Mouse (Mus musculus) heart, postnatal 0 days (tissue): ENCODE results near the gene Ilf3. TPM values are rescaled to one million over a fixed set of nuclear protein-coding genes. Genes with fewer than 3 reads are reported as not detected.
A peak's percentile ranks its signal among the peaks of the same experiment; 100 is the strongest.

ENCODE experiments used
- ATAC-seq: fragments of 200-750 bp; cut with Nextera tagmentation; 2 replicates; pipeline ENCODE4 v1.8.0; 2017; ENCODE audit warnings: low read depth, moderate number of reproducible peaks, moderate library complexity; ENCODE audit not compliant: insufficient read depth
- DNase-seq: peaks from one replicate; pipeline ENCODE4 v3.0.0-alpha.2; 2016; ENCODE audit warnings: low spot score
- H3K27ac ChIP-seq: fragments of 300-500 bp; sonication (generic); 2 replicates; pipeline ENCODE4 v1.5.1; 2014; ENCODE audit warnings: low read depth, mild to moderate bottlenecking
- H3K27me3 ChIP-seq: fragments of 300-500 bp; sonication (generic); 2 replicates; pipeline ENCODE4 v1.6.1; 2014; ENCODE audit warnings: low read length, mixed read lengths; ENCODE audit not compliant: control insufficient read depth, insufficient read depth
- H3K36me3 ChIP-seq: fragments of 300-500 bp; sonication (generic); replicated peaks from 2 replicates; pipeline ENCODE4 v1.6.1; 2014; ENCODE audit warnings: low read length, mixed read lengths; ENCODE audit not compliant: control insufficient read depth, insufficient read depth
- H3K4me1 ChIP-seq: fragments of 300-500 bp; sonication (generic); 2 replicates; pipeline ENCODE4 v1.6.1; 2014; ENCODE audit warnings: antibody characterized with exemption; ENCODE audit not compliant: control insufficient read depth, insufficient read depth
- H3K4me2 ChIP-seq: fragments of 300-500 bp; sonication (generic); 2 replicates; pipeline ENCODE4 v1.6.1; 2014; ENCODE audit warnings: low read depth, mild to moderate bottlenecking, low read length, moderate library complexity
- H3K4me3 ChIP-seq: fragments of 300-500 bp; sonication (generic); 2 replicates; pipeline ENCODE4 v1.5.1; 2014; ENCODE audit warnings: low read depth, low read length
- H3K9ac ChIP-seq: fragments of 300-500 bp; sonication (generic); replicated peaks from 2 replicates; pipeline ENCODE4 v1.6.1; 2014; ENCODE audit warnings: low read depth, low read length, mixed read lengths
- H3K9me3 ChIP-seq: fragments of 300-500 bp; sonication (generic); replicated peaks from 2 replicates; pipeline ENCODE4 v1.6.1; 2016; ENCODE audit warnings: low read length; ENCODE audit not compliant: control insufficient read depth
- CTCF ChIP-seq: IDR thresholded peaks from 2 replicates; pipeline ENCODE4 v1.5.1; 2016; ENCODE audit warnings: antibody characterized with exemption, control low read depth, low read depth
- EP300 ChIP-seq: IDR thresholded peaks from 2 replicates; pipeline ENCODE4 v1.6.1; 2016; ENCODE audit warnings: antibody characterized with exemption, low read depth
- WGBS: fragments of 180-500 bp; shearing (Covaris S2); extraction: QIAGEN DNeasy Blood & Tissue Kit; methylation state at CpG from one replicate; pipeline ENCODE4 v1.1.7; 2014; 5-methylcytosine and 5-hydroxymethylcytosine counted together
- polyA plus RNA-seq: library from polyadenylated mRNA; unstranded; fragments of >200 nt; fragmentation: Nextera tagmentation; extraction: Ambion mirVana; gene quantifications from 2 replicates; pipeline ENCODE4 v1.2.1, GENCODE M21; 2015
- total RNA-seq: library from RNA; depleted of rRNA; stranded (reverse); fragments of >200 nt; gene quantifications from 2 replicates; pipeline ENCODE4 v1.2.3, GENCODE M21; 2014; ENCODE audit warnings: low replicate concordance

Gene Ilf3
- total and polyA plus RNA-seq, 2 experiments from 2014 or later: 34.7 to 58.4 TPM

DNA sequence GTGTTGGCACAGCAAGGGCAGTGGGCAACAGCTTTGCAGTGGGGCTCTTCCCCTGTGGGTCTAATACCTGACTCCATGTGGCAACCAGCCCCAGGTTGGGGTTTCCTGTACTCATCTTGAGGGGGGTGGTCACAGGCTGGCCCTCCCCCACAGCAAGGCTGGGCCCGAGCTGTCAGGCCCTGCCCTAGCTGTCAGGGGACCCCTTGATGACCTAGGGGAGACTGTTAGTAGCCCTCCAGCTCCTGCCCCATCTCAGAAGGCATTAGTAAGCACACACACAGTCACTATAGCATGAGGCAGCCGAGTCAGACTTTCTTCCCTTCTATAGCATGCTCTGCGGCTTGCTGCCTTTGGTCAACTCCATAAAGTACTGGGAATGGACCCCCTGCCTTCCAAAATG lies 28.0 kb downstream of the Ilf3 start:
- Histone ChIP-seq H3K36me3 (peaks cover 99% of the 10 kb centered on the region), H3K4me1 (no peaks in the 10 kb centered on the region), H3K27ac (no peak overlapping the region), H3K27me3 (no peaks in the 10 kb centered on the region), H3K9me3 (no peaks in the 10 kb centered on the region), H3K4me3 (no peak overlapping the region), H3K4me2 (no peak overlapping the region), H3K9ac (no peak overlapping the region)
- DNase-seq (no peak), ATAC-seq (no peak)
- no peak for TF ChIP-seq EP300
- 83% methylated on average over 3 of the region's 3 CpGs for whole genome bisulfite sequencing

DNA sequence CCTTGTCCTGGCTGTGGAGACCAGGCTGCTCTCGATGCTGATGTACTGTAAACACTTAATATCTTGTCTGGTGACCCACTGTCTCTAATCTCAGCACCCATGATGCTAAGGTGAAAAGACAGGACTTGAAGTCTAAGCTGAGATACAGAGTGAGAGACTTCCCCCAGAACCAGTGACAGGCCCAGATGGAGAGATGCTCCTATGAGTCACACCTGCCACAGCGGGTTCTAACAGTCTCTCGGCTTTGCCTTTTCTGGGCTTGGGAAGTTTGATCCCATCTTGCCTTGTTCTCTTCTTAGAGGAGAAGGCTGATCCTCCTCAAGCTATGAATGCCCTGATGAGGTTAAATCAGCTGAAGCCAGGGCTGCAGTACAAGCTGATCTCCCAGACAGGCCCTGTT lies 29.5 kb downstream of the Ilf3 start:
- Histone ChIP-seq H3K4me3 (no peak overlapping the region), H3K27ac (no peak overlapping the region), H3K36me3 (peaks cover 98% of the 10 kb centered on the region), H3K9ac (no peak overlapping the region), H3K27me3 (no peaks in the 10 kb centered on the region), H3K4me1 (peaks cover 1% of the 10 kb centered on the region; the same call in 1 of the 2 replicates), H3K9me3 (no peaks in the 10 kb centered on the region), H3K4me2 (no peak overlapping the region)
- ATAC-seq (no peak), DNase-seq (no peak)
- 86% methylated on average over 3 of the region's 3 CpGs for WGBS
- TF ChIP-seq CTCF (no peak), EP300 (no peak)

DNA sequence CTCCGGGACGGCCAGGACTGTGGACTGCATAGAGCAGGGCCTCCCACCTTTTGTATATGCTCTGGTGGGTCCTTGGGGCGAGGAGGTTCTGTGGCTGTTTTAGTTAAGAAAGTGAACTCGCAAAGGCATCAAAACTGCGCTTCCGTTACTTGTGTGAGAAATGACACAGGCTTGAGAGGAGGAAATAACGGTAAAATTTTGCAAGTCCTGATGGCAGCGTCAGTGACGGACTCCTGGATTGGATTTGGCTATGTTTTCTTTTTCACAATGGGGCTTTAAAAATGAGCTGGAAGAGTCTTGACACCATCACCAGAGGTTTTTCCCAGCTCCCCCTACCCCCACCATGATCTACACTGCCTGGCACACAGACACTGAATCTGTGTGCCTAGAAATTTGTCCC lies 33.4 kb downstream of the Ilf3 start:
- Histone ChIP-seq H3K36me3 (peaks cover 96% of the 10 kb centered on the region), H3K4me2 (no peak overlapping the region), H3K9ac (no peak overlapping the region), H3K4me1 (peaks cover 13% of the 10 kb centered on the region), H3K4me3 (no peak overlapping the region), H3K27ac (no peak overlapping the region), H3K27me3 (no peaks in the 10 kb centered on the region), H3K9me3 (no peaks in the 10 kb centered on the region)
- WGBS: 94% methylated on average over 9 of the region's 9 CpGs
- DNase-seq: no peak
- TF ChIP-seq EP300 (no peak), CTCF (no peak)
- ATAC-seq: no peak

DNA sequence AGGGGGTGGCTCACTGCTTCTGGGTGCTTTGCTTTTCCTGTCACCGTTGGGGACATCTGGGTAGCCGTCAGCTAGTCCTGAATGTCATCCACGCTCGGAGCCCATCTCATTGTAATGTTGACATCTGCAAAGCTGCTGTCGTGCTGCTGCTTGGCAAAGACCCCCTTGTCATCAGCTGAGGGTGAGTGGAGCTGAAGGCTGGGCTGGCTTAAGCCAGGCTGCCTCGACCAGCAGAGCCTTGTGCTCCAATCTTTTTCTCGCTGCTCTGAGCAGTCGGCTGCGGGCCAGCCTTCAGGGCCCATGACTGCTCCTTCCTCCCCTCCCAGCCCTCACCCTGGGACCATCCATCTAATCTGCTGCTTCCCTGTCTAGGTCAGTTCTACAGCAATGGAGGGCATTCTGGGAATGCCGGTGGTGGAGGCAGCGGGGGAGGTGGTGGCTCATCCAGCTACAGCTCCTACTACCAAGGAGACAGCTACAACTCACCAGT lies 35.1 kb downstream of the Ilf3 start:
- Histone ChIP-seq H3K4me3 (no peak overlapping the region), H3K36me3 (peaks cover 86% of the 10 kb centered on the region), H3K4me1 (peaks cover 16% of the 10 kb centered on the region), H3K9me3 (no peaks in the 10 kb centered on the region), H3K4me2 (no peak overlapping the region), H3K9ac (no peak overlapping the region), H3K27me3 (no peaks in the 10 kb centered on the region), H3K27ac (peak overlapping the region; percentile 31; the same call in 1 of the 2 replicates)
- ATAC-seq (peak; percentile 77), DNase-seq (peak; percentile 44)
- WGBS: 35% methylated on average over 11 of the region's 11 CpGs
- TF ChIP-seq EP300 (0 out of 2 replicates have a peak, but pooled peaks have one; percentile 21), CTCF (no peak)

DNA sequence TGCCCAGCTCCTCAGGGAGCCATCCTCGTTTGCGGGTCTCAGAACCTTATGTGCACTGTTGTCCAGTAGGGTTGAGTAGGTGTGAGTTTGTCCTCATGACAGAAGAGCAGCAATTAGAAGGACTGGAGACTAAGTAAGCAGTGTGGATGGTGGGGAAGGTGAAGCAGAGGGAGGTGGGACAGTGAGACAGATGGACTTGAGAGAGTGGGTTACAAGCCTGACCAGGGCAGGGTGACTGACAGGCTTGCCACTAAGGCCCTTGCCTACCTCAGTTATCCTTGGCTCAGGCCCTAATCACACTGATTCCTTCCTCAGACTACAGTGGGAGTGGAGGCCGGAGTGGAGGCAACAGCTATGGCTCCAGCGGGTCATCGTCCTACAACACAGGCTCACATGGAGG lies 36.1 kb downstream of the Ilf3 start:
- Histone ChIP-seq H3K9me3 (no peaks in the 10 kb centered on the region), H3K27me3 (no peaks in the 10 kb centered on the region), H3K4me1 (peaks cover 16% of the 10 kb centered on the region), H3K9ac (no peak overlapping the region), H3K36me3 (peaks cover 77% of the 10 kb centered on the region), H3K4me3 (no peak overlapping the region), H3K4me2 (no peak overlapping the region), H3K27ac (no peak overlapping the region)
- TF ChIP-seq CTCF: no peak
- TF ChIP-seq EP300: no peak
- 94% methylated on average over 5 of the region's 5 CpGs for WGBS
- DNase-seq (no peak), ATAC-seq (no peak)

DNA sequence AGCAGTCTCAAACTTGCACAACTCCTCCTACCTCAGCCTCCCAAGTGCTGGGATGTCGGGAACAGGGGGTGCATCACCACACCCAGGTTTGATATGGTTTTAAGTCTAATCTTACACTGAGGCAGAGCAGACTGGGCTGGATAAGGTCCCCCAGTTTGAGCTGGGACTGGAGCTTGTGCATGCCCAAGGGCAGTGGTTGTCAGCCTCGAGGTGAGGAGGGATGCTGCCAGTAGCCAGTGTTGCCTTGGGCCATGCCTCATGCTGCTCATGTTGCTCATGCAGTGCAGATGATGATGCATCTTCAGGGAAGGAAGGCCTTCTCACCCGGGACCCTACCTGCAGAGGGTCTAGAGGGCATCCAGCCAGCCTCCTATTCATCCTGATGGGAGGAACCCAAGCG lies 37.9 kb downstream of the Ilf3 start:
- Histone ChIP-seq H3K27me3 (no peaks in the 10 kb centered on the region), H3K9me3 (no peaks in the 10 kb centered on the region), H3K4me2 (no peak overlapping the region), H3K9ac (no peak overlapping the region), H3K27ac (no peak overlapping the region), H3K36me3 (peaks cover 60% of the 10 kb centered on the region), H3K4me3 (no peak overlapping the region), H3K4me1 (peaks cover 16% of the 10 kb centered on the region)
- no peak for DNase-seq
- TF ChIP-seq CTCF (no peak), EP300 (no peak)
- no peak for ATAC-seq
- WGBS: 57% methylated on average over 4 of the region's 4 CpGs
